Mouse (Mus musculus) hindbrain, embryonic 10.5 days (tissue): Measurements from ENCODE around the gene Lrrc36. TPM values are rescaled to one million over a fixed set of nuclear protein-coding genes. Genes with fewer than 3 reads are reported as not detected.

Experiments
- DNase-seq: peaks from one replicate; pipeline ENCODE4 v3.0.0-alpha.2; 2017; ENCODE audit warnings: low spot score
- H3K27ac ChIP-seq: fragments of 300-500 bp; sonication (generic); 2 replicates; pipeline ENCODE4 v1.5.1; 2016; ENCODE audit warnings: mild to moderate bottlenecking, moderate library complexity
- H3K27me3 ChIP-seq: fragments of 300-500 bp; sonication (generic); 2 replicates; pipeline ENCODE4 v1.6.1; 2016; ENCODE audit warnings: mild to moderate bottlenecking; ENCODE audit not compliant: poor library complexity, insufficient read depth, severe bottlenecking
- H3K36me3 ChIP-seq: fragments of 300-500 bp; sonication (generic); 2 replicates; pipeline ENCODE4 v1.6.1; 2016; ENCODE audit warnings: mild to moderate bottlenecking, moderate library complexity
- H3K4me1 ChIP-seq: fragments of 300-500 bp; sonication (generic); replicated peaks from 2 replicates; pipeline ENCODE4 v1.6.1; 2016; ENCODE audit warnings: mild to moderate bottlenecking
- H3K4me3 ChIP-seq: fragments of 300-500 bp; sonication (generic); 2 replicates; pipeline ENCODE4 v1.5.1; 2016; ENCODE audit warnings: mild to moderate bottlenecking, moderate library complexity
- H3K9me3 ChIP-seq: fragments of 300-500 bp; sonication (generic); 2 replicates; pipeline ENCODE4 v1.6.1; 2016; ENCODE audit warnings: mild to moderate bottlenecking, moderate library complexity
- WGBS: fragments of 180-500 bp; shearing (Covaris S2); methylation state at CpG from one replicate; pipeline ENCODE4 v1.1.7; 2016; 5-methylcytosine and 5-hydroxymethylcytosine counted together
- polyA plus RNA-seq: library from polyadenylated mRNA; unstranded; fragments of >200 nt; fragmentation: Nextera tagmentation; extraction: Ambion mirVana; gene quantifications from 2 replicates; pipeline ENCODE4 v1.2.1, GENCODE M21; 2016

Lrrc36 gene
- polyA plus RNA-seq, 1 experiment from 2014 or later, result 2.5 TPM

- no peaks in the 10 kb centered on the region for H3K36me3 ChIP-seq
- H3K27ac ChIP-seq, result 0 out of 2 replicates have a peak overlapping the region, but pooled peaks have one; percentile 50
- H3K9me3 ChIP-seq, result no peaks in the 10 kb centered on the region
- no peak overlapping the region for H3K4me3 ChIP-seq
- DNase-seq, result no peak
- 93% methylated on average over 3 of the region's 3 CpGs for WGBS
- peaks cover 18% of the 10 kb centered on the region for H3K4me1 ChIP-seq
- H3K27me3 ChIP-seq, result no peaks in the 10 kb centered on the region
Measured at GRCm38 (mm10) chr8:105504617-105505016, 91.2 kb downstream of the Lrrc36 start.

- WGBS, result 79% methylated on average over 6 of the region's 6 CpGs
- H3K4me3 ChIP-seq, result no peak overlapping the region
- H3K27me3 ChIP-seq, result no peaks in the 10 kb centered on the region
- H3K36me3 ChIP-seq, result no peaks in the 10 kb centered on the region
- DNase-seq, result no peak
- H3K27ac ChIP-seq, result no peak overlapping the region
- H3K4me1 ChIP-seq, result peaks cover 27% of the 10 kb centered on the region
- no peaks in the 10 kb centered on the region for H3K9me3 ChIP-seq
Measured at GRCm38 (mm10) chr8:105506977-105507376, 93.6 kb downstream of the Lrrc36 start.

- Histone ChIP-seq H3K36me3 (no peaks in the 10 kb centered on the region), H3K4me1 (peaks cover 23% of the 10 kb centered on the region), H3K9me3 (no peaks in the 10 kb centered on the region), H3K27me3 (no peaks in the 10 kb centered on the region), H3K27ac (peak overlapping the region; percentile 68), H3K4me3 (no peak overlapping the region)
- DNase-seq, result peak; percentile 39
- WGBS, result 40% methylated on average over 2 of the region's 2 CpGs
Measured at GRCm38 (mm10) chr8:105508758-105509157, 95.4 kb downstream of the Lrrc36 start.

GRCm38 (mm10) chr8:105509997-105510735 lies 96.8 kb downstream of the Lrrc36 start:
- peaks cover 11% of the 10 kb centered on the region for H3K27me3 ChIP-seq
- H3K4me3 ChIP-seq, result no peak overlapping the region
- no peaks in the 10 kb centered on the region for H3K9me3 ChIP-seq
- no peak for DNase-seq
- H3K4me1 ChIP-seq, result peaks cover 23% of the 10 kb centered on the region
- no peaks in the 10 kb centered on the region for H3K36me3 ChIP-seq
- 57% methylated on average over 12 of the region's 12 CpGs for WGBS
- H3K27ac ChIP-seq, result 0 out of 2 replicates have a peak overlapping the region, but pooled peaks have one; percentile 10

Other genes with a start within 250 kb of the Lrrc36 start
- gene Cbfb, start 242.9 kb upstream of the Lrrc36 start, polyA plus RNA-seq, result 42.1 and 54.9 TPM in 2 replicates
- gene D230025D16Rik, start 188.4 kb upstream of the Lrrc36 start, polyA plus RNA-seq, result 27.0 and 27.1 TPM in 2 replicates
- 2.6 and 3.3 TPM in 2 replicates for gene B3gnt9, start 158.4 kb upstream of the Lrrc36 start, polyA plus RNA-seq
- gene Tradd, start 149.0 kb upstream of the Lrrc36 start, polyA plus RNA-seq, result 15.4 and 16.3 TPM in 2 replicates
- gene Fbxl8, start 148.9 kb upstream of the Lrrc36 start, polyA plus RNA-seq, result 1.0 and 1.6 TPM in 2 replicates
- 0.09 and 0.20 TPM in 2 replicates for gene Hsf4, start 143.8 kb upstream of the Lrrc36 start, polyA plus RNA-seq
- 1.2 and 2.1 TPM in 2 replicates for gene Nol3, start 137.4 kb upstream of the Lrrc36 start, polyA plus RNA-seq
- 26.5 and 43.8 TPM in 2 replicates for gene 4931428F04Rik, start 123.7 kb upstream of the Lrrc36 start, polyA plus RNA-seq
- gene Exoc3l, start 117.5 kb upstream of the Lrrc36 start, polyA plus RNA-seq, result 12.4 and 15.2 TPM in 2 replicates
- gene E2f4, start 115.9 kb upstream of the Lrrc36 start, polyA plus RNA-seq, result 120 and 128 TPM in 2 replicates
- 2.1 and 2.9 TPM in 2 replicates for gene Elmo3, start 108.0 kb upstream of the Lrrc36 start, polyA plus RNA-seq
- gene Lrrc29, start 87.3 kb upstream of the Lrrc36 start, polyA plus RNA-seq, result 1.2 and 1.3 TPM in 2 replicates
- 110 and 113 TPM in 2 replicates for gene Tmem208, start 87.2 kb upstream of the Lrrc36 start, polyA plus RNA-seq
- 2.4 and 2.8 TPM in 2 replicates for gene Fhod1, start 65.6 kb upstream of the Lrrc36 start, polyA plus RNA-seq
- gene Slc9a5, start 64.7 kb upstream of the Lrrc36 start, polyA plus RNA-seq, result 4.1 and 4.3 TPM in 2 replicates
- gene Plekhg4, start 40.3 kb upstream of the Lrrc36 start, polyA plus RNA-seq, result 0.52 and 0.75 TPM in 2 replicates
- 0.12 TPM in 1 of 2 replicates, not detected in the other for gene Kctd19, start 69 bp upstream of the Lrrc36 start, polyA plus RNA-seq
- gene Tppp3, start 58.0 kb downstream of the Lrrc36 start, polyA plus RNA-seq, result 131 and 243 TPM in 2 replicates
- 23.3 and 29.2 TPM in 2 replicates for gene Zdhhc1, start 83.3 kb downstream of the Lrrc36 start, polyA plus RNA-seq
- gene Hsd11b2, start 105.2 kb downstream of the Lrrc36 start, polyA plus RNA-seq, result 24.1 and 36.7 TPM in 2 replicates
- 90.8 and 119 TPM in 2 replicates for gene Atp6v0d1, start 152.5 kb downstream of the Lrrc36 start, polyA plus RNA-seq
- 17.7 and 23.7 TPM in 2 replicates for gene Ripor1, start 191.7 kb downstream of the Lrrc36 start, polyA plus RNA-seq
- gene Ctcf, start 223.0 kb downstream of the Lrrc36 start, polyA plus RNA-seq, result 102 and 138 TPM in 2 replicates
- gene Agrp, start 223.8 kb downstream of the Lrrc36 start, polyA plus RNA-seq, result 0.61 and 0.73 TPM in 2 replicates